Comparison of ENCODE assay signal across 24 mouse cellular contexts in the genomic region with DNA sequence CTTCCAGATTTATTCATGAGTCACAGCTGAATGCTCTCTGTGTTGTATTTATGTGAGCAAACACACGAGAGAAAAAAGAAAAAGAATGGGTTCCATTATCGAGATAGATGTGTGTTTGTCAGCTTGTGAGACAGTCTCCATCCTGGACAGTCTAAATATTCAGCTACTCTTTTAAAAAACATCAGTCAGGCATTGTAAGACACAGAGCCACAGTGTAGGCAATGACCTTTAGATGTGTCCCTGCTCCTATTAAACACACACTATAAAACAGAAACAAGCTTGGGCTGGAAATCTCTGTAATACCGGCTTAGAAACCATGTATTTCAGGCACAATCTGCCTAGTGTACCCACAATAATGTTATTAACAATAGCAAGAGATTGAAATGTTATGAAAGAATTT.
A peak's percentile ranks its signal among the peaks of the same experiment; 100 is the strongest.
DNase-seq lines count a peak whose midpoint lies in the region; ATAC-seq and TF ChIP-seq lines count a peak whose summit lies in the region.
"Had no signal": no experiment of that assay in that cellular context is flagged by ENCODE, and none has a peak within 500 bp of the region (broad histone marks: within the 10 kb centered on the region; RNA-seq: fewer than 3 reads in every experiment).

No protein-coding gene starts in this region.

- ATAC-seq in hindbrain, postnatal 0 days = no peak
- ATAC-seq in neural tube, embryonic 13.5 days (ENCODE audit: low read depth) = no peak
- no peak for ATAC-seq in neural tube, embryonic 15.5 days (ENCODE audit: low FRiP score)
- ATAC-seq: activated CD4-positive, CD25-positive, alpha-beta regulatory T cell, adult 4 months; forebrain, embryonic 14.5 days; Patski had no signal

- no peaks in the 10 kb centered on the region for H3K27me3 ChIP-seq in hindbrain, postnatal 0 days (ENCODE audit: insufficient read depth, low read length)
- no peaks in the 10 kb centered on the region for H3K27me3 ChIP-seq in hindbrain, embryonic 10.5 days (ENCODE audit: insufficient read depth, poor library complexity, severe bottlenecking)
- no peaks in the 10 kb centered on the region for H3K27me3 ChIP-seq in neural tube, embryonic 13.5 days
- H3K27me3 ChIP-seq in neural tube, embryonic 15.5 days (replicated peaks) = no peaks in the 10 kb centered on the region
- H3K27me3 ChIP-seq: CH12.LX; embryonic facial prominence, embryonic 15.5 days; hindbrain, embryonic 15.5 days had no signal

- no peaks in the 10 kb centered on the region for H3K9me3 ChIP-seq in hindbrain, postnatal 0 days (ENCODE audit: low read length)
- H3K9me3 ChIP-seq in hindbrain, embryonic 10.5 days = no peaks in the 10 kb centered on the region
- peaks cover 2% of the 10 kb centered on the region for H3K9me3 ChIP-seq in neural tube, embryonic 13.5 days
- H3K9me3 ChIP-seq in neural tube, embryonic 15.5 days (replicated peaks) = no peaks in the 10 kb centered on the region
- H3K9me3 ChIP-seq: embryonic facial prominence, embryonic 15.5 days; forebrain, embryonic 10.5 days; heart, embryonic 10.5 days; hindbrain, embryonic 15.5 days had no signal

- H3K9ac ChIP-seq in hindbrain, postnatal 0 days (replicated peaks; ENCODE audit: low read length) = no peak overlapping the region
- no peak overlapping the region for H3K9ac ChIP-seq in neural tube, embryonic 13.5 days
- no peak overlapping the region for H3K9ac ChIP-seq in neural tube, embryonic 15.5 days (replicated peaks)
- H3K9ac ChIP-seq: embryonic facial prominence, embryonic 15.5 days; hindbrain, embryonic 15.5 days had no signal

- no peak for TF ChIP-seq CTCF in hindbrain, postnatal 0 days (IDR thresholded peaks at IDR 0.05; ENCODE audit: low read depth)

- no peak overlapping the region for H3K4me2 ChIP-seq in hindbrain, postnatal 0 days (ENCODE audit: low read depth, low read length)
- no peak overlapping the region for H3K4me2 ChIP-seq in neural tube, embryonic 13.5 days
- H3K4me2 ChIP-seq in neural tube, embryonic 15.5 days = no peak overlapping the region
- H3K4me2 ChIP-seq: embryonic facial prominence, embryonic 15.5 days; hindbrain, embryonic 15.5 days had no signal

- H3K27ac ChIP-seq in hindbrain, postnatal 0 days = 0 out of 2 replicates have a peak overlapping the region, but pooled peaks have one; percentile 45
- H3K27ac ChIP-seq in hindbrain, embryonic 10.5 days = no peak overlapping the region
- H3K27ac ChIP-seq in neural tube, embryonic 13.5 days (replicated peaks) = peak overlapping the region; percentile 52; the same call in 1 of the 2 replicates
- no peak overlapping the region; the same call in 1 of the 2 replicates for H3K27ac ChIP-seq in neural tube, embryonic 15.5 days (replicated peaks)
- H3K27ac ChIP-seq: embryonic facial prominence, embryonic 15.5 days; forebrain, embryonic 10.5 days; heart, embryonic 10.5 days; hindbrain, embryonic 15.5 days had no signal

- DNase-seq in hindbrain, postnatal 0 days (ENCODE audit: low spot score) = peak; percentile 24
- no peak for DNase-seq in hindbrain, embryonic 10.5 days (ENCODE audit: low spot score)
- DNase-seq in left cerebral cortex, postnatal 25 days (ENCODE audit: low spot score in 2 of 2) = peak; percentile 6 to 8
- no peak for DNase-seq in left cerebral cortex, postnatal 10 days (ENCODE audit: extremely low spot score in 1 of 2, low spot score in 2 of 2)
- no peak for DNase-seq in lung, adult 18-20 months
- DNase-seq: adrenal gland, postnatal 14 days; cerebellum, adult 2 months; cerebellum, postnatal 10 days; embryo, embryonic 11 days; gastrocnemius, postnatal 10 days; heart, adult 18-20 months; heart, postnatal 10 days; heart, postnatal 4 days had no signal

- H3K4me1 ChIP-seq in hindbrain, postnatal 0 days (ENCODE audit: insufficient read depth, low read length) = no peaks in the 10 kb centered on the region
- 0 out of 2 replicates have a peak, but pooled peaks cover 6% of the 10 kb centered on the region for H3K4me1 ChIP-seq in hindbrain, embryonic 10.5 days (replicated peaks)
- peaks cover 19% of the 10 kb centered on the region for H3K4me1 ChIP-seq in neural tube, embryonic 13.5 days (replicated peaks)
- peaks cover 10% of the 10 kb centered on the region; the same call in 1 of the 2 replicates for H3K4me1 ChIP-seq in neural tube, embryonic 15.5 days
- H3K4me1 ChIP-seq: embryonic facial prominence, embryonic 15.5 days; forebrain, embryonic 10.5 days; heart, embryonic 10.5 days had no signal

- H3K36me3 ChIP-seq in hindbrain, postnatal 0 days (ENCODE audit: insufficient read depth, low read length) = no peaks in the 10 kb centered on the region
- no peaks in the 10 kb centered on the region for H3K36me3 ChIP-seq in hindbrain, embryonic 10.5 days
- H3K36me3 ChIP-seq in neural tube, embryonic 13.5 days = no peaks in the 10 kb centered on the region
- no peaks in the 10 kb centered on the region for H3K36me3 ChIP-seq in neural tube, embryonic 15.5 days
- H3K36me3 ChIP-seq: embryonic facial prominence, embryonic 15.5 days; forebrain, embryonic 10.5 days; heart, embryonic 10.5 days; hindbrain, embryonic 15.5 days had no signal

- intact Hi-C loops in left cerebral cortex, postnatal 25 days (cut with DNase I) = no loop called here
- intact Hi-C loops in left cerebral cortex, postnatal 10 days (cut with DNase I) = no loop called here

- no peak overlapping the region for H3K4me3 ChIP-seq in hindbrain, postnatal 0 days (ENCODE audit: low read length)
- H3K4me3 ChIP-seq in hindbrain, embryonic 10.5 days = no peak overlapping the region
- no peak overlapping the region for H3K4me3 ChIP-seq in neural tube, embryonic 13.5 days
- H3K4me3 ChIP-seq in neural tube, embryonic 15.5 days (replicated peaks) = no peak overlapping the region
- H3K4me3 ChIP-seq: embryonic facial prominence, embryonic 15.5 days; erythroblast, embryonic 14.5 days; forebrain, embryonic 10.5 days; heart, embryonic 10.5 days; hindbrain, embryonic 15.5 days had no signal

- 36% methylated on average over 3 of the region's 3 CpGs for WGBS in hindbrain, postnatal 0 days
- 68% methylated on average over 3 of the region's 3 CpGs for WGBS in hindbrain, embryonic 10.5 days
- WGBS in neural tube, embryonic 13.5 days = 32% methylated on average over 3 of the region's 3 CpGs
- WGBS in neural tube, embryonic 15.5 days = 17% methylated on average over 3 of the region's 3 CpGs

Comparison
In these comparisons a context has a peak if more than half of its experiments do, and no peak if none do; other contexts are left out.
1. DNase-seq: peak in hindbrain, postnatal 0 days (single experiment) and left cerebral cortex, postnatal 25 days (2 of 2); none in hindbrain, embryonic 10.5 days (single experiment), left cerebral cortex, postnatal 10 days (0 of 2) and lung, adult 18-20 months (0 of 2).
2. H3K27ac ChIP-seq: peak in hindbrain, postnatal 0 days (single experiment) and neural tube, embryonic 13.5 days (single experiment); none in hindbrain, embryonic 10.5 days (single experiment) and neural tube, embryonic 15.5 days (single experiment).